Mouse (Mus musculus) left cerebral cortex, adult 11 months (tissue): Measurements from ENCODE around the gene S1pr2.
"Not testable (repeated sequence)": the region's sequence is repeated elsewhere in the genome, so short reads cannot be mapped to it uniquely, and the experiment has no call there.

ENCODE experiments used
- DNase-seq: peaks from one replicate; pipeline ENCODE4 v3.0.0; 2022; ENCODE audit warnings: low spot score

Gene S1pr2

DNA sequence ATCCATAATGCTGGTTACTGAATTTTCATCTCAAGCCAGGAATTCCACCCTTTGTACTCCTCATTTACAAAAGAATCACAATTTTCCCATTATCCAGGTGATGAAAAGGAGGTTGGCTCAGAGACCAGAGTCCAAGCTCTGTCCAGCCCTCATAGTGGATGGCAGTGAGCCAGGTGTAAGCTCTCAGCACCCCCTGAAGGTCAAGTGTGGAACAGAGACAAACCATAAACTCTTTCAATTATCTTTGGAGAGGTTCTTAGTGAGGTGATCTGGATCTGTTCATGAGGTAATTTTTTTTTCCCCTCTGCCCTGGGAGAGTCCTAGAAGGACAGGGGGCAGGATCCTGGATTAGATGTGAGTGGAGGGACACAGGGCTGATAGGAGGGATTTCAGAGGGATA is 24.2 kb upstream of the S1pr2 start:
- DNase-seq: no peak

DNA sequence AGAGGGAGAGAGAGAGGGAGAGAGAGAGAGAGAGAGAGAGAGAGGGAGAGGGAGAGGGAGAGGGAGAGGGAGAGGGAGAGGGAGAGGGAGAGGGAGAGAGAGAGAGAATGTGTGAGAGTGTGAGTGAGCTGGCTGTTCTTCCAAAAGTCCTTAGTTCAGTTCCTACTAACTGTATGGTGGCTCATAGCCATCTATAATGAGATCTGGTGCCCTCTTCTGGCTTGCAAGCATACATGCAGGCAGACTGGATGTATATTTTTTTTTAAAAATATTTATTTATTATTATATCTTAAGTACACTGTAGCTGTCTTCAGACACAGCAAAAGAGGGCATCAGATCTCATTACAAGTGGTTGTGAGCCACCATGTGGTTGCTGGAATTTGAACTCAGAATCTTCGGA is 21.8 kb upstream of the S1pr2 start:
- not testable (repeated sequence) for DNase-seq

DNA sequence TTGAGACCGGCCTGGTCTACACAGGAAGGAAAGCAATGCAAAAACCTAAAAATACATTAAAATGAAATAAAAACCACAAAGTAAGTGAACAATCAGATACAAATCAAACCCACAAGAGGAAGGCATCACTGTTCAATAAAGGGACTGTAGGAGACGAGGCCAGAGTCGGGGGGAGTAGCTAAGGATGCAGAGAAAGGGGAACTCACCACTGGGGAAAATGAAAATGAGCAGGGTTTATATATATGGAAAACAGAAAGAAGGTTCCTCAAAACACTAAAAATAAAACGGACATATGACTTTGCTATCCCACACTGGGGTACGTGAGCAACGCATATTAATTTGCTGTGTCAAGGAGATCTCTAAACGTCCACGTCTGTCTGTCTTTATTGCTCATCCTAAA is 20.5 kb upstream of the S1pr2 start:
- DNase-seq: no peak

DNA sequence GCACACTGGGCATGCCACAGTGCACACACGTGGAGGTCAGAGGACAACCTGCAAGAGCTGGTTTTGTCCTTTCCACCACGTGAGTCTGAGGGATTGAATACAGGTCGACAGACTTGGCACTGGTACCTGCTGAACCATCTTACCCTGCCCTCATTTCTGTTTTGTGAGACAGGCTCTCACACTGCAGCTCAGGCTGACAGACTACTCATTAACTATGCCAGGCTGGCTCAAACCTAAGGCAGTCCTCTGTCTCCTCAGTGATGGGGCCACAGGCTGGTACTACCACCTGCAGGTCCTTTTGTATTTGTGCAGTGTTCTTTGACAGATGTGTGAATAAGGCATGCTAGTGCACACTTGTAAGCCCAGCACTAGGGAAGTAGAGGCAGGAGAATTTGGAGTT is 18.5 kb upstream of the S1pr2 start:
- DNase-seq: no peak

DNA sequence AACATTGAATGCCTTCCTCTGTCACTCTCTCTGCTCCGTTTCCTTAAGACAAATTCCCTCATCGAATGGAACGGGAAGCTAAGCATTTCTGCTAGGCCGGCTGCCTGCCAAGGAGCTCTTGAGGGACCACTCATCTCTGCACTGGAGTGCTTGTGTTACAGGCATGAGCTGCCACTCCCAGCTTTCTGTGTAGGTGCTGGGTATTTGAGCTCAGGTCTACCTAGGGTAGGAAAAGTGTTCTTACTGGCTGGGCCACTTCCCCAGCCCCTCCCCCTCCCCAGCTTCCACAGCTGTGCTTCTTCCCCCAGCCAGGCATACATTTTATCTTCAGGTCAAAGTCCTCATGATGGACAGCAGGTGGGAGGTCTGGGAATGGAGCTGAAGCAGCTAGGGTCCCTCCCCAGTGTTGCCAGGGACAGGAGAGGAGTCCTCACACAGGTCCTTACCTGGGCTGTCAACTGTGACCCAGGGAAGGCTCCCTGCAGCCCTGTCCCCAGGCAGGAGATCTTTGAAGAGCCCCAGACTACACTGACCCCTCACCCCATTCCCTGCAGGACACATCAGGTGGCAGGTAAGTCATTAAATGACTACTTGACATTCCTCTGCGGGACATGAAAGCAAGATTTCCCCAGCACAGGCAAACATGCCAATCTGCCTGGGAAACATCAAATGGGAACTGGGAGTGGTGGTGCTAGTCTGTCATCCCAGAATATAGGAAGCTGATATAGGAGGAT is 16.8 kb upstream of the S1pr2 start:
- DNase-seq: no peak

DNA sequence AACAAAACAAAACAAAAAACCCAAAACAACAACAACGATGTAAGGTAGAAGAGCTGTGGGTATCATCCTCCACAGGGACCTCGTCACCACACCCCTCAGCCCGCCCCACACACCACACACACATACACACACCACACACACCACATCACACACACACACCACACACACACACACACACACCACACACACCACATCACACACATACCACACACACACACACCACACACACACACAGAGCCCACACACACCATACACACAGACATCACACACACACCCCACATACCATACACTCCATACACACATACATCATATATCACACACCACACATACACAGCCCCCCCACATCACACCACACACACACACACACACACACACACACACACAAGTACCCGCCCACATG is 15.0 kb upstream of the S1pr2 start:
- no peak for DNase-seq

DNA sequence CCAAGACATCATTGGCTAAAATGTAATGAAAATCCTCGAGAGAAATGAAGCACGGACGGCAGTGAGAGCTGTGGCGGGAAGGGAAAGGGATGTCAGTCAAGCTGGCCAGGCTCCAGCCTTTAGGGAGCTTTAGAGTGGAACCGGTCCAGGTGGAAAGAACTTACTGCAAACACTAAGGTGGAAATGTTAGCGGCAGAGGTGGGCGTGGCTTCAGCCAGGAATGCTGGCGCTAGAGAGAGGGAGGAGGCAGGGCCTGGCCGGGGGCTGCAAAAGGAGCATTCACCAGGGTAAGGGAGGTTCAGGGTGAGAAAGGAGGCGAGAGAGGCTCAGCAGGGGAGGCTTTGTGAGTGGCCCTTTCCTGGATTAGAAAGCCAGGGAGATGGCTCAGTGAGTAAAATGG is 14.3 kb upstream of the S1pr2 start:
- no peak for DNase-seq

DNA sequence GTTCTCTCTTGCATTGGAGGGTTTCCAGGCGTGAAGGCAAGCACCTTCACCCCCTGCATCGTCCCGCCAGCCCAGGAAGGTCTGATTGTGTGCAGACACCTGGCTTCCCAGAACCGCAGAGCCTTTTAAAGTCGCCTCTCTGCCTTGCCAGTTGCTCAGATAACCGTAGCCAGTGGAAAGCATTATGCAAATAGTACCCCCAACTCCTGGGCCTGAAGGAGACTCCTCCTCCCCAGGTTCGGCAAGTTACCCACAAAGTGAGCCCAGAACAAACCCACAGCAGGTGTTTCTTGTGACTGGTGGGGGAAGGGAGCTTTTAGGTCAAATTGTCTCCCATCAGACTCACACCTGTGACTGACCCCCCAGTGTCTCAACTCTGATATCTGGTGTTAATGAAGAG is 11.4 kb upstream of the S1pr2 start:
- no peak for DNase-seq

DNA sequence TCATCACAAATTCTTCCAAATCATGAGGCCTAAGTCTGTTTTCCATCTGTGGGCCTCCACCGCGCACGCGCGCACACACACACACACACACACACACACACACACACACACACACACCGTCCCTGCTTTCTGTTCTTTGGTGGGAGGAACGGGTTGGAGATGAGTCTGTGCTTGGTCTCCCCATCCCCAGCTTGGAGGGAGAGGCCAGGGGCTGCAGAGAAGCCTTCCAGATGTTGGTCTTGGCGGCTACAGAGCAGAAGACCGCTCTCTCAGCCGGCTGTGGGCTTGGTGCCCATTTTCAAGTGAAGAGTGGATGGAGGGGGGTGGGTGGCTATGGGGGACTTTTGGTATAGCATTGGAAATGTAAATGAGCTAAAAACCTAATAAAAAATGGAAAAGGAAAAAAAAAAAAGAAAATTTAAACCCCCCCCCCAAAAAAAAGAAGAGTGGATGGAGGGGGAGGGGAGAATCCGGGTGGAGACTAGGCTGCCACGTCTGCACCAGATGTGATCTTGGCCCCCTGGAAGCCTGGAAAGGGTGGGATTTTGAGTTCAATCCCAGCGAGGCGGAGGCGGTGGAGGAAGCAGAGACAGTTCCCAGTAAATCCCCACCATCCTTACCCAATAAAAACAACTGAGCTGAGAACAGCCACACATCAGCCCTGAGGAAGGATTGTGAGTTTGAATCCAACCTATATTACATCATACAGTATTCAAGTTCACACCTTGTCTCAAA is 10.5 kb upstream of the S1pr2 start:
- DNase-seq: no peak

DNA sequence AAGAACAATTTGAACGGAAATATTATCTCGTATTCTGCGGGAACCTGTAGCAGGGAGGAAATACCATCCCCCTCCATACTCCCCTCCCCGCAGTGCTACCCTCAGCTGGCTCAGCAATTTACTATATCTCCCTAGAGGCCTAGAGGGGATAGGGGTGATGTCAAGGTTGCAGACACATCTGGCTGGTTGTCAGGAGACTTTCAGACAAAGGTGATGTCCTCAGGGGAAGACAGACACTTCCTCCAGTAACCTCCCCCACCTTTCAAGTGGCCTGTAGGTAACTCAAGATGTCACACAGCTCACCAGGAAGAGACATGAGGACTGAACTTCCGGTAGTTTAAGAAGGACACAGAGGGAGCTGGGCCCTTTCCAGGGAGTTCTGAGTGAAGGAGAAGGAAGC is 6.6 kb upstream of the S1pr2 start:
- no peak for DNase-seq

DNA sequence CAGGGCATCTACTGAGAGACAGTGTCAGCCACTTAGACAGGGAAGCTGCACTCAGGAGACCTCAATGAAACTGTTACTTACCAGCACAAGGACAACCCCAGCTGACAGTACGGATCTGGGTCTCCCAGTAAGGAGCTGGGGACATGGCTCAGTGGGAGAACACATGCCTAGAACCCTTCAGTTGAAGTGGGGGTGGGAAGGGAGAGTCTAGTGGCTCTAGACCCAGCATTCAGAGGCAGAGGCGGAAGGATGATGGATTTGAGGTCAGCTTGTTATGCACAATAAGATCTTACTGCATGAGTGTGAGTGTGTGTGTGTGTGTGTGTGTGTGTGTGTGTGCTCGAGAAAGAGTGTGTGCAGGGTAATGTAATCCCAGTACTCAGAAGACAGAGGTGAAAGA is 5.6 kb upstream of the S1pr2 start:
- DNase-seq: no peak

DNA sequence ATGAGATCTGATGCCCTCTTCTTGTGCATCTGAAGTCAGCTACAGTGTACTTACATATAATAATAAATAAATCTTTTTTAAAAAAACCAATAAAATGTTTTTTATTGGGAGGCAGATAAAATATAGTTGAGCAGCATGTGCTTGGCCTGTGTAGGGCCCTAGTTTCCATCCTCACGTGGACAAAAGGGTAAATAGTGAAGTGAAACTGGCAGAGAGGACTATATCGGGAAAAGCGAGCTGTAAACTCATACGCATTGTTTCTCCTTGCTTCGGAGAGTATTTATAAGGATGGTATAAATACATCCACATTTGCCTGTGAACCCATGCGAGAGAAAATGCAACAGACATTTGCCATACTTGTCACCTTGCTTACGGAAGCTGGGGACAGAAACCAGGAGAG is 3.2 kb upstream of the S1pr2 start:
- DNase-seq: no peak

DNA sequence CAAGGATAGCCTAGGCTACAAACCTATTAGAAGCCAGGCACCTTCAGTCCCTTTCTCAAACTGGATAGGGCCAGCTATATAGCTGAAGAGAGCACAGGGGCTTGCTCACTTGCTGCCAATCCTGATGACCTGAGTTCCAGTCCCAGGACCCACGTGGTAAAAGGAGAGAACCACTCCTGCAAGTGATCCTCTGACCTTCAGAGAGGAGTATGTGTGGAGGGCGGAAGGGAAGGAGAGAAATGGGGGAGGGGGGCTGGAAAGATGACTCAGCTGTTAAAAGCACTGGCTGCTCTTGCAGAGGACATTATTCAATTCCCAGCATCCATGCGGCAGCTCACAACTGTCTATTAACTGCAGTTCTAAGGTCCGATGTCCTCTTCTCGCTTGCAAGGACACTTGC is 2.6 kb upstream of the S1pr2 start:
- no peak for DNase-seq

DNA sequence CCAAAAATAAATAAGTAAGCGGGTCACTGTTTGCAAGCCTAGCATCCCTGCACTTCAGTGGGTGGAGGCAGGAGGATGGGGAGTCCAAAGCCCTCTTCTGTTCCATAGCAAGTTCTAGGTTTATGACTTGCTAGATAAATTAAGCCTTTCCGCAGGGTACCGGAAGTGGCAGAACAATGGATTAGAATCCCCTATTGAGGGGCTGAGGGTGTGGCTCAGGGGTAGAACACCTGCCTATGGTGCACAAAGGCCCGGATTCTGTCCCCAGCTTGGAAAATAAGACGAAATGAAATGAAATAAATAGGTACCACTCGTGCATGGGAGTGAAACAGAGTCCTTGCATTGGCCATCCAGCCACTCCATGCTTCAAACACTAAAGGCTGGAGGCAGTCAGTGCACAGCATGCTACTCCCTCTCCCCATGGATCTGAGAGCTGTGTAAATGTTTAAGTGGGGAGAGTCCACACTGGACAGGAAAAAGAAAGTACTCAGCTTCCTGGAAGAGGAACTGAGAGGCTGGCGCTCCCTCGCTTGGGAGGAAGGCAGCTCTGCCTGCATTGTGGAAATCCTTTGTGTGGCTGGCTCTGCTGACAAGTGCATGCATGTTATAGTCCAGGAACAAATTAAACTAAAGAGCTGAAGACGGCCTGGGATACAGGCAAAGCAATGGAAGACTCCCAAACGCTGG is 2.0 kb upstream of the S1pr2 start:
- no peak for DNase-seq

DNA sequence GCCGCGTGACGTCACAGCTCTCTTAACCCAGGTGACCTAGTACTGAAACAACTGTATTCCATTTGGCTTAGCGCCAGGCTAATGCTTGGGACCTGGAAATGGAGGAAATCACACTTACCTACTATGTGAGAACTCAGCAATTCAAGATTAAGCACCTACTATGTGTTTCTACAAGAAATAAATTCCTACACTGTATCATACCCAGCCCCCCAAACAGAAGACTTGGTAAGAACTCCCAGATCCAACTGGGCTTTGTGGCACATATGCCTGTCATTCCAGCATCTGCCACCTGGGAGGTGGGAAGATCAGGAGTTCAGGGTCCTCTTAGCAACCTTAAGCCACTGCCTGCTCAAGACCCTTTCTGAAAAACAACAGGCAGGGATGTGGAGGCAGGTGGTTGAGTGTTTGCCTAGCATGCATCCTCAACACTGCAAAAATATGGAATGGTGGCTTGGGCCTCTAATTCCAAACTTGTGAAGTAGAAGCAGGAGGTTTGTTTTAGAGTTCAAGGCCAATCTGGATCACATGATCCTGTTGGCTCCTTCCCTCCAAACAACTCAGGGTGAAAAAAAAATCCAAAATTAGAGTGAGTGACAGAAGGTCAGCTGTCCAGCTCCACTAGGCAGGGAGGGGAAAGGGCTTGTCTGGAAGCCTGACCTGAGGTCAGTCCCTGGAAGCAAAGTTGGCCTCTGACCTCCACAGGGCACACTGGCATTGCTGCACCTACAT is 544 bp upstream of the S1pr2 start:
- no peak for DNase-seq

DNA sequence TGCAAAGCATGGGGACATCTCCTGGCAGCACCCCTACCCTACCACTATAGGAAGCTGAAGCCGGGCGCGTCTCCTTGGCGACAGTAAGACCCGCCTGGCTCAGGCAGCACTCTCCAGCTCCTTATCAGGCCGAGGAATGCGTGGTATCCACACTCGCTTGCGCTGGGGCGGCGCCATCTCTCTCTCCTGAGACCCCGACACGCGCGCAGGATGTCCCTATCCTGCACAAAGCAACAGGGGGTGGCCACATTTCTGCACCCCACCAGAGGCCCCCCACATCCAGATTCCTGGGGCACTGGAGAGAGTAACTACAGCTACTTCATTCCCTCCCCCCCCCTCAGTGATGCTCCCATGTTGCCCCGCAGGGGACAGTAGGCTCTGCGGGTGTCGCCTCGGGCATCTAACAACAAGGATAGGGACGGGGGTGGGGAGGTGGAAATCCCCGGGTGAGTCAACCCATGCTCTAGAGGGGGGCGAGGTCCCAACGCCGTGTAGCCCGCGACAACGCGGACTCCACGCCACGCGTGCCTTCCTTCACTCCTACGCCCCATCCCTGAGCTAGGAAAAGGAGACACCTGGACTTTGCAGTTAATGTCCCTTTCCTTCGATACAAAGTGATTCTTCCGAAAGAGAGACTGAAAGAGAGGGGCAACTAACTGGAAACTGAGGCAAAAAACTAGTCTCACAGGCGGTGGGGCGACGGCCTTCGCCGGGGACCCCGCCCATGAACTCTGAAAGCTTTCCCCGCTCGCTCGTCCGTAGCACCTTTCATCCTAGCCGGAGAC is 958 bp downstream of the S1pr2 start:
- DNase-seq: no peak

DNA sequence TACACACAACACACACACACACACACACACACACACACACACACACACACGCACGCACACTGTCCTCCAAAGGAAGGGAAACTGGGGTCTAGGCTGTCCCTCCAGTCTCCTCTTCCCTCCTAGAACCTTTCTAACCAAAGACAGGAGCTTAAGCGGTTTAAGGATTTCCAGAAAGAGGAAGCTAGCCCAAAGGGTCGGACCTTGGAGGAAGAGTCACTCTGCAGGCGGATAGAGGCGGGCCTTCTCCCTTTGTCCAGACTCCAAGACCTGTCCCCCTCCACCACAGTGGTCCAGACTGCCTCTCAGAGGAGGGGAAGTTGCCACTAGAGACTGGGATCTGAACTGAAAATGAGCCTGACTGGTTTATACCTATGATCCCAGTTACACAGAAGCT is 2.9 kb downstream of the S1pr2 start:
- no peak for DNase-seq

DNA sequence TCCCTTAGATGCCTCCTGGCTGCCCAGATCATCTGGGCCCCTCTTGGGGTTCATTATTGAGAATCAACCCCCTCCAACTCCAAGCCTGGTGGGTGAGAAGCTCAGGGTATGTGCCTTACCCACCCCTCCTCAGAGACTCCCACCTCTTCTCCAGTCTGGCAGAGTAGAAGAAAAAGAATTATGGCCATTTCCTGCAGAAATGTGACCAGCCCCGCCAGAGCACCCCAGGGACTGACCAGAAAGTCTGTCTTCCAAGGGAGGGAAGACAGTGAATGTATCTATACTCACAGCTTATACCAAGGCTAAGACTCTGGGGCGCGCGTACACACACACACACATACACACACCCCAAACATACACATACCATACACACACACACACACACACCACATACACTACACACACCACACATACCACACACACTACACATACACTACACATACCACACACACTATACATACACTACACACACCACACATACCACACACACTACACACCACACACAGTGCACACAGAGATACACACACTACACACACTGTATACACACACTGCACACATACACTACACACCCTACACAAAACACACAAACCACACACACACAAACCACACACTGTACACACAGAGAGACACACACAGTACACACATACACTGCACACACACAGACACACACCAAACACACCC is 3.4 kb downstream of the S1pr2 start:
- no peak for DNase-seq

DNA sequence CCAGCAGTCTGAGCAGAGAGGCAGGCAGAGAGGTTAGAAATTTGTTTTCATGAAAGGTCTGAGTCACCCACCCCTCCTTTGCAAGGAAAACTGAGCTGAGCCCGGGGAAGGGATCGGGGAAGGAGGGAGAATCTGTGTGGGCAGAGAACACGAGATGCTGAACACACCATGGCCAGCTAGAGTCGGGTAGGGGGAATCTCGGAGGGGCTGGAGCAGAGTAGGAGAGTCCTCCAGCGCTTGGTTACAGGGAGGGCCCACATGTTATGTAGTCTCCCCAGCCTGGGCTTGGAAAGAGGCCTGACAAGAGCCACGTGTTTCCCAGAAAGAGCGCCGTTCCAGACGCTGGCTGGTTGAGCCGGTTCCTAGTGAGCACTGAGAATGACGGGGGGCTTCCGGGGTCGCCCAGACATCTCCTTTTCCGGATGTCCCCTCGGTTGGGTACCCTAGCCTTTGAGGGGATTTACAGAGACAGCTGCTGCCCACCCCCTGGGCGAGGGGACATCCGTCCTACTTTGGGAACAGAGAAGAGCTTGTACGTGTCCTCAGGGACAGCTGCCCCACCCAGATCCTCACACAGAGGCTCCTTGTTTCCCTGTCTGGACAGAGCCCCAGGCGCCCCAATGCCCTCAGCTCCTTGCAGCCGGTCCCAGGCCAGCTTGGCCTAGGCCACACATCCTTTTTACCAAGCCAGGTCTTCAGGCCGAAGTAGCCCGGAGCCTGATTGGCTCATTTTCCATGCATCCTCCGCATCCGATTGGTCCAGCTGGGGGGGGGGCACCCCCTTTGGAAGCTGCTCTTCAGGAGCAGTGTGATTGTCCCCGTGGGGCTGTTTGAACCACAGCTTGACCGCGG is 4.2 kb downstream of the S1pr2 start:
- DNase-seq: peak; percentile 61

DNA sequence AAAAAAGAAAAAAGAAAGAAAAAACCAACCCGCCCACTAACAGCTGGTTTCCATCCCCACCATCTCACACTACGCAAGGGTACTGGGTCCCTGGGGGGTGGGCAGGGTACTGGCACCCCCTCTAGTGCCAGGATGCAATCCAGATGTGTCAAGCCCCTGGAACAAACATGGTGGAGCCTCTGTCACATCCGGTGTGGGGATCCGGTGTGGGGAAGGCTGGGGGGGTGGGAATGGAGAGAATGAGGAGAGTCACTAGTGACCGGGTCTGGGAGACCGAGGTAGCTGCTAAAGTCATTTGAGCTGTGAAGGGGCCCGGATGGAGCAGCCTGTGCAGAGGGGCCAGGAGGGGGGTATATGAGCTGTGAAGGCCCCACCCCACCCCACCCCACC is 4.8 kb downstream of the S1pr2 start:
- no peak for DNase-seq
